Mouse (Mus musculus): ENCODE data around the gene Fbxl21.

GRCm38 (mm10) chr13:56581512-56581911 is 59.2 kb downstream of the Fbxl21 start:
- TF ChIP-seq POLR2A (IDR thresholded peaks at IDR 0.05; ENCODE audit: low read depth, low read length) (no peak), CTCF (IDR thresholded peaks at IDR 0.05; ENCODE audit: extremely low read depth, insufficient read length, insufficient replicate concordance, low read depth, low read length) (no peak)

All from small intestine, adult 2 months (tissue).